Mouse (Mus musculus) embryonic facial prominence, embryonic 10.5 days (tissue): ENCODE data around the gene Ddx42. TPM values are rescaled to one million over a fixed set of nuclear protein-coding genes. Genes with fewer than 3 reads are reported as not detected.
"Not testable (repeated sequence)": the region's sequence is repeated elsewhere in the genome, so short reads cannot be mapped to it uniquely, and the experiment has no call there.

Experiments used
- DNase-seq: peaks from one replicate; pipeline ENCODE4 v3.0.0-alpha.2; 2017; ENCODE audit warnings: low spot score
- H3K27ac ChIP-seq: fragments of 300-500 bp; sonication (generic); replicated peaks from 2 replicates; pipeline ENCODE4 v1.5.1; 2016; ENCODE audit warnings: mild to moderate bottlenecking
- H3K27me3 ChIP-seq: fragments of 300-500 bp; sonication (generic); replicated peaks from 2 replicates; pipeline ENCODE4 v1.6.1; 2016; ENCODE audit warnings: low read depth, mild to moderate bottlenecking; ENCODE audit not compliant: poor library complexity, severe bottlenecking
- H3K36me3 ChIP-seq: fragments of 300-500 bp; sonication (generic); replicated peaks from 2 replicates; pipeline ENCODE4 v1.6.1; 2016; ENCODE audit warnings: mild to moderate bottlenecking, moderate library complexity
- H3K4me1 ChIP-seq: fragments of 300-500 bp; sonication (generic); 2 replicates; pipeline ENCODE4 v1.6.1; 2016
- H3K4me3 ChIP-seq: fragments of 300-500 bp; sonication (generic); 2 replicates; pipeline ENCODE4 v1.5.1; 2016; ENCODE audit warnings: mild to moderate bottlenecking, moderate library complexity
- H3K9me3 ChIP-seq: fragments of 300-500 bp; sonication (generic); 2 replicates; pipeline ENCODE4 v1.6.1; 2016; ENCODE audit warnings: mild to moderate bottlenecking
- WGBS: fragments of 180-500 bp; shearing (Covaris S2); methylation state at CpG from one replicate; pipeline ENCODE4 v1.1.7; 2016; 5-methylcytosine and 5-hydroxymethylcytosine counted together
- polyA plus RNA-seq: library from polyadenylated mRNA; unstranded; fragments of >200 nt; fragmentation: Nextera tagmentation; extraction: Ambion mirVana; gene quantifications from 2 replicates; pipeline ENCODE4 v1.2.1, GENCODE M21; 2016

Ddx42 gene
- polyA plus RNA-seq, 1 experiment from 2014 or later, result 108 TPM

- Histone ChIP-seq H3K9me3 (no peaks in the 10 kb centered on the region), H3K36me3 (peaks cover 12% of the 10 kb centered on the region), H3K27ac (no peak overlapping the region), H3K4me1 (peaks cover 12% of the 10 kb centered on the region), H3K4me3 (peak overlapping the region; percentile 85), H3K27me3 (no peaks in the 10 kb centered on the region)
- WGBS, result 88% methylated on average over 5 of the region's 5 CpGs
- DNase-seq, result no peak
Measured at GRCm38 (mm10) chr11:106192241-106192640, 24.5 kb upstream of the Ddx42 start.

- no peaks in the 10 kb centered on the region for H3K9me3 ChIP-seq
- H3K4me3 ChIP-seq, result peak overlapping the region; percentile 85
- WGBS, result 12% methylated on average over 19 of the region's 19 CpGs
- H3K27me3 ChIP-seq, result no peaks in the 10 kb centered on the region
- DNase-seq, result no peak
- H3K36me3 ChIP-seq, result peaks cover 17% of the 10 kb centered on the region
- H3K4me1 ChIP-seq, result peaks cover 12% of the 10 kb centered on the region
- peak overlapping the region; percentile 89 for H3K27ac ChIP-seq
Measured at GRCm38 (mm10) chr11:106192657-106193370, 23.9 kb upstream of the Ddx42 start.

DNA sequence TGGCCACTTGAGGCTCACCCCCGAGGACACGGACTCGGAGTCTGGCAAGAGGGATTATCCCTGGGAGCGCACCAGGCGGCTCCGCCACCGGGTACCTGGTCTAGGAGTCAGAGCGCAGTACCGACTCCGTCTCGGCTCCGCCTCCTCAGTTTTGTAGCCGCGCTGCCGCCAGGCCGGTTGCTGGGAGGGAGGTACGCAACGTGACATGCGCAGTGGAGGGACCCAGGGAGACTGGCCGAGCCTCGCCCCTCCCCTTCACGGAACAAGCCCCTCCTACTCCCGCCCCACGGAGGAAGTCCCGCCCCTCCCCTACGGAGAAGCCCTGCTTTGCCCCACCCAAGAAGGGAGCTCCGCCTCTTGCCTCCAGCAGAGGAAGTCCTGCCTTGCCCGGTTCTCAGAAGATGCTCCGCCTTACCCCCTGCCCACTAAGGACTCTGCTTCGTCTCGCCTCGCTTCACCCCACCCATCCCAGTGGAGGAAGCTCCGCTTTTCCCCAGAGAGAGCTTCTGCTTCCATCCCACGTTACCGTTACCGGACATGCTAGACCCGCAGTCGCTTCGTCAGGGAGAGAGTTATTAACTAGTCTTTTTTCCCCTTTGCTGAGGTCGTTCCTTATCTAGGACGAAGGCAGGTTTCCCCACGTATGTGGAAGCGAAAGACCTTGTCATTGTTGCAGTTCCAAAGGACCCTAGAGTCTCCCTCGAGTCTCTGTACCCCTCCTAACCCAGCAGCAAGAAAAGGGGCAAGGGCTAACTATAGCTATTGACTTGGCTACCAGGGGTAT lies 23.2 kb upstream of the Ddx42 start:
- Histone ChIP-seq H3K9me3 (no peaks in the 10 kb centered on the region), H3K4me1 (peaks cover 12% of the 10 kb centered on the region), H3K4me3 (peak overlapping the region; percentile 85), H3K36me3 (peaks cover 25% of the 10 kb centered on the region), H3K27me3 (no peaks in the 10 kb centered on the region), H3K27ac (peak overlapping the region; percentile 89)
- WGBS, result under 1% methylated on average over 44 of the region's 44 CpGs
- DNase-seq, result peak; percentile 99

- no peak for DNase-seq
- H3K27ac ChIP-seq, result peak overlapping the region; percentile 89
- no peaks in the 10 kb centered on the region for H3K27me3 ChIP-seq
- H3K36me3 ChIP-seq, result peaks cover 27% of the 10 kb centered on the region
- no peaks in the 10 kb centered on the region for H3K9me3 ChIP-seq
- 38% methylated on average over 3 of the region's 3 CpGs for WGBS
- peaks cover 12% of the 10 kb centered on the region for H3K4me1 ChIP-seq
- H3K4me3 ChIP-seq, result peak overlapping the region; percentile 85
Measured at GRCm38 (mm10) chr11:106194155-106194541, 22.6 kb upstream of the Ddx42 start.

DNA sequence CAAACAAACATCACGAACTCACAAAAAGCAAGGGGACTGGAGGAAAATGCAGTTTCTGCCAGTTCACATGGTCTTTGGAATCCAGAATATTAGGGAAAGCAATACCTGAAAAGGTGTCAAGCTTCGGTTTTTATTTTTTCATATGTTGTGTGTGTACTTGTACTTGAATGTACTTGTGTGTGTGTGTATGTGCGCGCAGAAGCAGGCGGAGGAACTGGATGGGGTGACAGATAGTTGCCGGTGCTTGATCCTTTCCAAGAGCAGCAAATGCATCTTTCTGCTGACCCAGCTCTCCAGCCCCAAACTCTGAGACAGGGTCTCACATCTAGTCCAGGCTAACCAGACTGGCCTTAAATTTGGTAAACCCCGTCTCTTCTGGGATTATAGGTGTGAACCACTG lies 21.8 kb upstream of the Ddx42 start:
- WGBS, result 91% methylated on average over 7 of the region's 7 CpGs
- no peaks in the 10 kb centered on the region for H3K9me3 ChIP-seq
- peaks cover 12% of the 10 kb centered on the region for H3K4me1 ChIP-seq
- no peak overlapping the region for H3K4me3 ChIP-seq
- H3K27ac ChIP-seq, result no peak overlapping the region
- H3K27me3 ChIP-seq, result no peaks in the 10 kb centered on the region
- H3K36me3 ChIP-seq, result peaks cover 31% of the 10 kb centered on the region
- no peak for DNase-seq

DNA sequence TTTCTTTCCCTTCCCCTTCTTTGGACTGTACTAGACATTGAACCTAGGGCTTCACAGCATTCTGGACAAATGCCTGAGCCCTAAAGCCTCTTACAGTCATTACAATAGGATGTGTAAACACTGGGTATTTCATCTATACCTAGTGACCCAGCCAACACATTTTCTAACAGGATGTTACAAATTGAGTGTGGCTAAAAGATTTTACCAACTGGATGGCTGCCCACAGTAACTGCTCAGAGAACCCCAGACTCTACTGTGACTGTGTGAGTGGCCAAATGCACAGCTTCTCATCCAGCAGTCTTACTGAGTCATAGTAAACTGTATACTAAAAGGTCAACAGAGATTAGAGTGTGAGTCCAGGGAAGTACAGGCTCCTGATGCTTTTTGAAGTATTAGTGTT lies 21.4 kb upstream of the Ddx42 start:
- peaks cover 12% of the 10 kb centered on the region for H3K4me1 ChIP-seq
- H3K9me3 ChIP-seq, result no peaks in the 10 kb centered on the region
- no peak overlapping the region for H3K27ac ChIP-seq
- peaks cover 36% of the 10 kb centered on the region for H3K36me3 ChIP-seq
- DNase-seq, result no peak
- H3K4me3 ChIP-seq, result no peak overlapping the region
- no peaks in the 10 kb centered on the region for H3K27me3 ChIP-seq

DNA sequence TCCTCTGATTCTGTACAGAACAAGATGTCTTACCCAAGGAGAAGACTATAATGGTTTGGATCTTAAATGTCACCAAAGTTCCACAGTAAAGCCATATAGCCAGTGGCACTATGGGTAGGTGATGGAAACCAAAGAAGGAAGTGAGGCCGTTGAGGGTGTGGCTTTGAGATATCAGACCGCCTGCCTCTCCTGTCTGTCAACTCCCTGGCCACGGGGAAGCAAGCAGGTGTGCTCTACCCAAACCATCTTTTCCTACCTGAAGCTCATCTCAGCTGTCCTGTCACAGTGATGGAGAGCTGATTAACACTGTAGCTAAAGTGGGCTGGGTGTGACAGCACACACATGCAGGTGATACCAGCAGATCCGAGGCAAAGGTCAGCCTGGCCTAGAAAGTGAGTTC lies 18.4 kb upstream of the Ddx42 start:
- Histone ChIP-seq H3K4me1 (peaks cover 4% of the 10 kb centered on the region), H3K4me3 (no peak overlapping the region), H3K36me3 (peaks cover 65% of the 10 kb centered on the region), H3K27me3 (no peaks in the 10 kb centered on the region), H3K27ac (no peak overlapping the region), H3K9me3 (no peaks in the 10 kb centered on the region)
- no peak for DNase-seq
- 89% methylated on average over 4 of the region's 4 CpGs for WGBS

DNA sequence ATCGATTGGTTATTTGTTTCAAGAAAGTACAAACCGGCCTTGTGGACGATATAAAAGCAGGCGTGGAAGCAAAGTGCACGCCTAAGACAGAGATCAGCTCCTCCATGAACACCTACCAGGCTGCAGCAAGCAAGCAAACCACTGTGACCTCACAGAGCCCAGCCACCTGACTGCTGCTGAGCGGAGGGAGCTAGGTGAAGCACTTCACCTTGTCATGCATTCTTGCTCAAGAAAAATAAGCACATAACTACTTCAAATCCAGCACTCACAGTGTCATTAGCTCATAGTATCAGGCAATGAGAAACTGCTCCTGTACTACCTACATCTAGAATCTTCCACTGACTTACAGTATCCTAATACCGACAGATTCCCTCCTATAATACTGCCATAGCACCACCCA lies 16.7 kb upstream of the Ddx42 start:
- H3K4me1 ChIP-seq, DNase-seq, H3K4me3 ChIP-seq, H3K9me3 ChIP-seq, H3K27me3 ChIP-seq, H3K27ac ChIP-seq: not testable (repeated sequence)
- peaks cover 83% of the 10 kb centered on the region for H3K36me3 ChIP-seq
- 95% methylated on average over 7 of the region's 7 CpGs for WGBS

DNA sequence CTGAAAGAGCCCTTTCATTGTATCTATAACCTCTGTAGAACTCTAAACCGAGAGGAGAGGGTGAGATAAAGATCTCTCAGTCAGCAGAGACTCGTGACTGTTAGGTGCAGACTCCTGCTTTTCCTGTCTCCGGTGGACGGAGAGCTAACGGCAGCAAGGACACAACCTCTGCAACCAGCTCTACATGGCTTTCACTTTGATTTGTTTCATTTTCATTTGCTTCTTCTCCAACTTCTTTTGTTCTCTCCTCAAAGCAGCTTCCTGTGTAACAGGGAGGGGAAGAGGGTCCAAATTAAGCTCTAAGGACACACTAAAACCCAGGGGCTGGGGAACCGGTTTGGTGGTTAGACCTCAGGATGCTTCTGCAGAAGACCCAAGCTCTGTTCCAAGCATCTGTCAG lies 16.0 kb upstream of the Ddx42 start:
- Histone ChIP-seq H3K36me3 (peaks cover 90% of the 10 kb centered on the region), H3K9me3 (no peaks in the 10 kb centered on the region), H3K27me3 (no peaks in the 10 kb centered on the region), H3K27ac (no peak overlapping the region), H3K4me3 (no peak overlapping the region), H3K4me1 (no peaks in the 10 kb centered on the region)
- WGBS, result 85% methylated on average over 6 of the region's 6 CpGs
- DNase-seq, result no peak

DNA sequence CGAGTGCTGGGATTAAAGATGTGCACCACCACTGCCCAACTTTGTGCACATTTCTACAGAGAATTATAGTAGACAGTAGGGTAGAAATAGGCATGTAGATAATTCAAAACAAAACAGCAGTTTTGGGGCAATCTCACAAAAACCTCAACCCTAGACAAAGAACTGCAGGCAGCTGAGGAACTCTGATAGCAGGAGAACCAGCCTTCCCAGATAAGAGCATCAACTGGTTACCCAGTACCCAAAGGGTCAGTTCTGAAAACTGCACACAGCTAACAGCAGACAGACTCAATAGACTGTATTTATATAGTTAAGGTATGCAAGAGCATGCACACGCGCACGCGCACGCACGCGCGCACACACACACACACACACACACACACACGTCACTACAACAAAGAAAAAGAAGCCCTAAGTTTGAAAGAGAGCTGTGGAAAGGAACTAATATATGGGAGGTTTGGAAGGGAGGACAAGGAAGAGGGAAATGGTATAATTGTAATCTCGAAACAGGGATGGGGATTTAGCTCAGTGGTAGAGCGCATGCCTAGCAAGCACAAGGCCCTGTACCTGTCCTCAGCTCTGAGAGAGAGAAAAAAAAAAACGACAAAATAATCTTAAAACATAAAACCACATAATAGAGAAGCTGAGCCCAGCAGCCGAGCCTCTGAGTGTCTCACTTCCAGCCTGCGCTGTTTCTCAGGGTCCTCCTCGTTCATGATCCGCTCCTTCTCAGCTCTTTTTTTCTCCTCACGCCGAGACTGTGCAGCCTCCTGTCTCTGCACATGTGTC lies 15.2 kb upstream of the Ddx42 start:
- Histone ChIP-seq H3K27ac (no peak overlapping the region), H3K27me3 (no peaks in the 10 kb centered on the region), H3K4me3 (no peak overlapping the region), H3K36me3 (peaks cover 93% of the 10 kb centered on the region), H3K9me3 (no peaks in the 10 kb centered on the region), H3K4me1 (no peaks in the 10 kb centered on the region)
- no peak for DNase-seq
- 93% methylated on average over 19 of the region's 19 CpGs for WGBS

DNA sequence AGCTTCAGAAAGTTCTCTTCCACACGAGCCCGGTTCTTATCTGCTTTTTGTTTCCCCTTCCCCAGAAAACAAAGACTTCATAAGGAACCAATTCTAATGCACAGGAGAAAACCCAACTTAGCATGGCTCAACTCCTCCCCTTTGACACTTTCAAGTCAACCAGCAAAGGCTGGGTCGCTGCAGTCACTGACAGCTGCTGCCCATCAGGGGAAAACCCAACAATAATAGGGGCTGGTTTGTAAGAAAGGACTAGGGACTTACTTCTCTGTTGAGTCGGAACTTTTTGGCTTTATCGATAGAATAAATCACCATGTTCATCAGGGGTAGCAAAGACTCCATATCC lies 14.6 kb upstream of the Ddx42 start, which contains the start of gene Strada:
Strada (minus strand) TSS at position 46 of the 343 bp plus-strand sequence.
- WGBS, result 90% methylated on average over 5 of the region's 5 CpGs
- Histone ChIP-seq H3K27me3 (no peaks in the 10 kb centered on the region), H3K36me3 (peaks cover 93% of the 10 kb centered on the region), H3K27ac (no peak within 1 kb of the TSS), H3K9me3 (no peaks in the 10 kb centered on the region), H3K4me1 (no peaks in the 10 kb centered on the region), H3K4me3 (no peak within 1 kb of the TSS)
- no peak for DNase-seq

GRCm38 (mm10) chr11:106212771-106213170 lies 4.0 kb upstream of the Ddx42 start:
- Histone ChIP-seq H3K9me3 (no peaks in the 10 kb centered on the region), H3K27ac (no peak overlapping the region), H3K4me1 (peaks cover 12% of the 10 kb centered on the region), H3K27me3 (no peaks in the 10 kb centered on the region), H3K36me3 (peaks cover 60% of the 10 kb centered on the region), H3K4me3 (no peak overlapping the region)
- WGBS, result 92% methylated on average over 8 of the region's 8 CpGs
- no peak for DNase-seq
